Mouse (Mus musculus): Measurements from ENCODE around the gene Urb2.

DNA sequence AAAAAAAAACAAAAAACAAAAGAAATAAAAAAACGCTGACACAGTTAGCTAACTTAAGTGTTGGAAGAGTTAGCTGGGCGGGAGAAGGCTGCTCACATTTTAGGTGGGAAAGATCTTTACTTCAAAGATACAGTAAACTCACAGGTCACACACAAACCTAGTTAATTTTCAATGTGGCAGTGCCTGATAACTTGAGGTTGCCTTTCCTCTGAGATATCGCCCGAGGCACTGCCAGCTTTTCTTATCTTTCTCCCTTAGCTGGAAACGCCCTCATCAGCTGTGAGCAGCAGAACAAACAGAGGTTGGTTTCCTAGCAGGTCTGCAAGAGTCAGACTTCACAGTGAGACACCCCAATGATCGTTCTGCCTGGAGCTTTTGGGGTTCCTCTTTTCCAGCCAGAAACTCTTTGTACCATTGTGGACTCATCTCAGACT is 32.7 kb upstream of the Urb2 start:
- TF ChIP-seq CTCF (IDR thresholded peaks at IDR 0.05; ENCODE audit: control insufficient read depth, insufficient read depth, insufficient read length) = no peak
- no peak for TF ChIP-seq CEBPB (IDR thresholded peaks at IDR 0.05; ENCODE audit: low read depth)
- no peak for TF ChIP-seq MYOG (IDR thresholded peaks at IDR 0.05; ENCODE audit: control insufficient read depth, extremely low read depth, insufficient read length)
- TF ChIP-seq MAX (IDR thresholded peaks at IDR 0.05) = no peak
- TF ChIP-seq MYOD1 (IDR thresholded peaks at IDR 0.05; ENCODE audit: control insufficient read depth, insufficient read length, low read depth) = no peak

Measured in C2C12 (cell line).